Mouse (Mus musculus): ENCODE measurements at regions not wholly inside any gene's neighbourhood (a gene's known extent, or its start where the extent isn't known, plus 50 kb on each side); places are given as distances from the start of the nearest gene placed in this dataset.
"Not testable (repeated sequence)": the region's sequence is repeated elsewhere in the genome, so short reads cannot be mapped to it uniquely, and the experiment has no call there.

DNA sequence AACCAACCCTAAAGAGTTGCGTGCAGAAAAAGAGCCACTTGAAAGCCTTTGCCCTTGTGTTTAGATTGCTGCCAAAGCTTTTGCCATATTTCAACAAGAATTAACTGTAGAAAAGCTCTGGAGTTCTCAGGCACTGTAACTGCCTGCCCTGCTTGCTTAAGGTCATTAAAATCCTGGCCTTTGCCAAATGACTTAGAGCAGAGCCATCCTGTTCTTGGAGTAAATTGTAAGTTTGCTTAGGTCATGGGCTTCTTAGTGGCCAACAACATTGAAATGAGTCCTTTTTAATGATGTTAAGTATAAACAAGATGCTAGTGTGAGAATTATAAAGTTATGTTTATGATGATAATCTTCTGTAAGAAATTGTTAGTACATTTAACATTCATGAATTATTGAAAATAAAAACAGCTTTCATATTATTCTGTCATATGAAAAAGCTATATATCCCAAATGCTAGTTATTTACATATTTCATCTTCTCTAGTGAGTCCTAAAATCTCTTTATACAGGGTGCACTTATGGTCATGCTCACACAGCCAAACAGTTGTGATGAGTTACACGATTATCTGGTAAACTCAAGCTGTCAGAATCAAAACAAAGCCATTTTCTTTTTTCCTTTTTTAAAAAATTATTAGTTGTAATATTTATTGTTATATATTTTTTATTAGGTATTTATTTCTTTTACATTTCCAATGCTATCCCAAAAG, 753.4 kb downstream of the Crisp4 start:
- 80% methylated on average over 2 of the region's 2 CpGs for WGBS
- H3K27ac ChIP-seq (ENCODE audit: insufficient read depth, low read depth, low read length): no peak overlapping the region
- H3K27me3 ChIP-seq (replicated peaks; ENCODE audit: control insufficient read depth, insufficient read depth, low read length): no peaks in the 10 kb centered on the region
- TF ChIP-seq POLR2A (IDR thresholded peaks at IDR 0.05; ENCODE audit: low read depth, low read length): no peak
- no peak for TF ChIP-seq CTCF (conservative IDR thresholded peaks at IDR 0.05; ENCODE audit: insufficient read depth, insufficient read length, low read depth, low read length)
- no peak overlapping the region for H3K4me3 ChIP-seq (ENCODE audit: insufficient read depth, low read depth, low read length)
- no peaks in the 10 kb centered on the region for H3K4me1 ChIP-seq (ENCODE audit: control insufficient read depth, insufficient read depth, low read length)
- DNase-seq: no peak
- H3K36me3 ChIP-seq (ENCODE audit: control insufficient read depth, insufficient read depth, low read length): no peaks in the 10 kb centered on the region

DNA sequence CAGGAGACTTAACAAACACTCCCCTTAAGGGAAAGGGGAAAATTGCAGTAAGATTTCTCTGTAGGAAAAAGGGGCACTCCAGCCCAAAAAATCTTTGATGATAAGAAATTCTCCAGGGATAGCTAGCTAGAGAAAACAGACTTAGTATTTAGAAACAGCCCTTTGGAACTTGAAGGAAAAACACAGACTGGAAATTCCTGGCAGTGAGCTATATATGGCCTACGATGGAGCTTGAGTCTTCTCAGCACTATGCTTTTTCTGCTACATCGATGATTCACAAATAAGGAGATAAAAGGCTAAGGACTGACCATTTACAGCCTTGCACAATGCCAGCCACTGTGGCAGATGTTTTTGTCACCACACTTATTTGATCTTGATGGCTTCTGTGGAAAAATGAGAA, 768.1 kb downstream of the Crisp4 start:
- TF ChIP-seq CTCF (conservative IDR thresholded peaks at IDR 0.05; ENCODE audit: insufficient read depth, insufficient read length, low read depth, low read length) (no peak), POLR2A (IDR thresholded peaks at IDR 0.05; ENCODE audit: low read depth, low read length) (no peak)
- Histone ChIP-seq H3K36me3 (ENCODE audit: control insufficient read depth, insufficient read depth, low read length) (no peaks in the 10 kb centered on the region), H3K4me3 (ENCODE audit: insufficient read depth, low read depth, low read length) (no peak overlapping the region), H3K27me3 (replicated peaks; ENCODE audit: control insufficient read depth, insufficient read depth, low read length) (no peaks in the 10 kb centered on the region), H3K27ac (ENCODE audit: insufficient read depth, low read depth, low read length) (no peak overlapping the region), H3K4me1 (ENCODE audit: control insufficient read depth, insufficient read depth, low read length) (no peaks in the 10 kb centered on the region)
- DNase-seq: no peak
- 73% methylated on average over 2 of the region's 2 CpGs for WGBS

DNA sequence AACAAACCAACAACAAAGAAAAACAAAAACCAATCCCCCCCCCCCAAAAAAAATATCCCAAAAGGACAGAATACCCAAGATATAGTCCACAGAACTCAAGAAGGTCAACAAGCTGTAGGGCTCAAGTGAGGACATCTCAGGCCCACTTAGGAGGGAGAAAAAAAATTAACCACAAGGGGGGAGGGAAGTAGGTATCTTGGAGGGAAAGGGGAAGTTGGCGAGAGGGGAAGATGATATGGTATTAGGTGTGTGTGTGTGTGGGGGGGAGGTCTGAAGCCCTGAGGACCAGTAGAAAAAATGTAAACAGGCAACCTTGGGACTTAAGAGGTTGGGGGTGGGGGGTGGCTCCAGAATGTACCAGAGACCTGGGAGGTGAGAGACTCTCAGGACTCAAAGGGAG, 797.4 kb downstream of the Crisp4 start:
- no peaks in the 10 kb centered on the region for H3K27me3 ChIP-seq (replicated peaks; ENCODE audit: control insufficient read depth, insufficient read depth, low read length)
- no peak for DNase-seq
- TF ChIP-seq CTCF (conservative IDR thresholded peaks at IDR 0.05; ENCODE audit: insufficient read depth, insufficient read length, low read depth, low read length): no peak
- no peak for TF ChIP-seq POLR2A (IDR thresholded peaks at IDR 0.05; ENCODE audit: low read depth, low read length)
- 69% methylated on average over 1 of the region's 1 CpGs for WGBS
- H3K27ac ChIP-seq (ENCODE audit: insufficient read depth, low read depth, low read length): no peak overlapping the region
- H3K4me1 ChIP-seq (ENCODE audit: control insufficient read depth, insufficient read depth, low read length): no peaks in the 10 kb centered on the region
- H3K4me3 ChIP-seq (ENCODE audit: insufficient read depth, low read depth, low read length): no peak overlapping the region
- H3K36me3 ChIP-seq (ENCODE audit: control insufficient read depth, insufficient read depth, low read length): no peaks in the 10 kb centered on the region

DNA sequence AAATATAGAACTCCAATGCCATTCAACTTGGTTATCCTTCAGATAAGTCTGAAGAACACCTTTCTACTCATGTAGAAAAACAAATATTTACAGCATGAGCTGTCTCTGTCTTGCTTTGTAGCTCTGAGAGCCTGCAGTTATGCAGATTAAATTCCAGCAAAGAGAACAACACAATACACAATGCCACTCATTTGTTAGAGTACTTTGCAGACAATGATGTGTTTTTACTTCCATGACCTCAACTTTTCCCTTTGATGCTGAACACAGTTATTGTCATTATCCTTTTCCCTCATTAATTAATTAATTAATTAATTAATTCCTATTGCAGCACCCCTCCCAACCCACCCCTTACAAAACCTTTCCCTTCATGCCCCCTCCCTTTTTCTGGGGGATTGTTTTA, 807.9 kb downstream of the Crisp4 start:
- Histone ChIP-seq H3K4me3 (ENCODE audit: insufficient read depth, low read depth, low read length) (no peak overlapping the region), H3K27me3 (replicated peaks; ENCODE audit: control insufficient read depth, insufficient read depth, low read length) (no peaks in the 10 kb centered on the region), H3K4me1 (ENCODE audit: control insufficient read depth, insufficient read depth, low read length) (no peaks in the 10 kb centered on the region), H3K27ac (ENCODE audit: insufficient read depth, low read depth, low read length) (no peak overlapping the region), H3K36me3 (ENCODE audit: control insufficient read depth, insufficient read depth, low read length) (no peaks in the 10 kb centered on the region)
- TF ChIP-seq POLR2A (IDR thresholded peaks at IDR 0.05; ENCODE audit: low read depth, low read length): no peak
- no peak for TF ChIP-seq CTCF (conservative IDR thresholded peaks at IDR 0.05; ENCODE audit: insufficient read depth, insufficient read length, low read depth, low read length)
- DNase-seq: no peak

DNA sequence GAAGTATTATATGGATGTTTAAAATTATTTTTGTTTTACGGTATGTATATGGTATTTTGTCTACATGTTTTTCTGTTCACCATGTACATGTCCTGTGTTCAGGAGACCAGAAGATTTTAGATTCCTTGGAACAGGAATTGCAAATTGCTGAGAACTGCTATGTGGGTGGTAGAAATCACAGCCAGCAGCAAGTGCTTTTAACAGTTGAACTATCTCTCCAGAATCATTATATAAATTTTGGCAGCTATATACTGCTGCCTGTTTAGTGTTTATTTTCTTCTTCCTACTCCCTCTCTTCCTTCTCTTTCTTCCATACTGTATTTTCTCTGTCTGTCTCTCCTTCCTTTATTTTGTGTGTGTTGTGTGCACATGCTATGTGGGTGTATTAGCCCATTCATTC, 834.3 kb downstream of the Crisp4 start:
- H3K36me3 ChIP-seq (ENCODE audit: control insufficient read depth, insufficient read depth, low read length); H3K27ac ChIP-seq (ENCODE audit: insufficient read depth, low read depth, low read length); DNase-seq; H3K27me3 ChIP-seq (replicated peaks; ENCODE audit: control insufficient read depth, insufficient read depth, low read length); H3K4me1 ChIP-seq (ENCODE audit: control insufficient read depth, insufficient read depth, low read length); H3K4me3 ChIP-seq (ENCODE audit: insufficient read depth, low read depth, low read length): not testable (repeated sequence)
- WGBS: 89% methylated on average over 1 of the region's 1 CpGs

DNA sequence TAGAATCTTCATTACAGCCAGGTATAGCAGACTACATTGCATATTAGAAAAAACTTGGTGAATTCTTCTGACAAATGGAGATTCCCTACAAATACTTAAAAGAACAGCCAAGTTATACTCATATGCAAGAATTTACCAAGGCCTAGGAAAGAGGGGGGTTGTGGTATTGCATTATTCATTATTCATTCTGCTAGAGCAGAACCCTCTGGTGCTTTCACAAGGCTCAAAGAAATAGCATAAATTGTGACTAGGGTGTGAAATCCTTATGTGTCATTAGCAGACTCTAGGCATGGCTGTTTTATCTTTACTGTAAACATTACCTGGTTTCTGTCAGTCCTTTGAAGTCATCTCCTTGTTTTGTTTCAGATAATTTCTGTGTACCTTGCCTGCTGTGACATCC, 835.8 kb downstream of the Crisp4 start:
- H3K4me3 ChIP-seq (ENCODE audit: insufficient read depth, low read depth, low read length); DNase-seq; H3K4me1 ChIP-seq (ENCODE audit: control insufficient read depth, insufficient read depth, low read length); H3K27ac ChIP-seq (ENCODE audit: insufficient read depth, low read depth, low read length); H3K36me3 ChIP-seq (ENCODE audit: control insufficient read depth, insufficient read depth, low read length); H3K27me3 ChIP-seq (replicated peaks; ENCODE audit: control insufficient read depth, insufficient read depth, low read length): not testable (repeated sequence)

Data from kidney, adult 2 months (tissue).